ENCODE assay signal across 11 mouse cellular contexts in the genomic region with DNA sequence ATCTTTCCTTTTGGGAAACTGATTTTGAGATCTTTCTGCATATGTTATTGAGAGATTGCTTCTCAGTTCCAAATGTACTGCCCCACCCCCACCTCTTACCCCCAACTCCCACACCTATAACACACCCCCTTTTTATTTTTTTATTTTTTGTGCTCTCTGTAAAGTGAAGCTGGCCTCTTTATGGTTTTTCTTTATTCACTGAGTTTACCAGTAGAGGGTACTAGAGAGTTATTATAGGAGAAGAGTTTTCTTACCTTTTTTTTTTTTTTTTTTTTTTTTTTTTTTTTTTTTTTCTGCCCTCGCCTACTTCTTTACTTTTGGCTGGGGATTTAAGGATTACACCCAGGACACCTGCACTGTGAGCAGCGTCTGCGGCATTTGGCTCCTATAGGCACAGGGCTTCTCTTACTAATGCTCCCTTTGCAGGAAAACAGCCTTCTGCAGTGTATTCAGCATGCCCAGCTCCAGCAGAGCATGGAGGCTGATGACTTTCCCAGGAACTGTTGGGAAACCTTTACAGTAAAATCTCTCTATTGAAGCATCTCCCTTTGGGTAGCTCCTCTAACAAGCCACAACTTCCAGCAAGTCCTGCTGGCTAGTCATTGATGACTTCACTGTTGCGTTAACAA.
DNase-seq lines count a peak whose midpoint lies in the region; ATAC-seq and TF ChIP-seq lines count a peak whose summit lies in the region.
"Had no signal": no experiment of that assay in that cellular context is flagged by ENCODE, and none has a peak within 500 bp of the region (broad histone marks: within the 10 kb centered on the region; RNA-seq: fewer than 3 reads in every experiment).

No protein-coding gene starts in this region.

- no peak for TF ChIP-seq CTCF in kidney, adult 2 months (conservative IDR thresholded peaks at IDR 0.05; ENCODE audit: insufficient read depth, insufficient read length, low read depth, low read length)

- no peaks in the 10 kb centered on the region for H3K9me3 ChIP-seq in kidney, embryonic 16.5 days (ENCODE audit: low read length)
- H3K9me3 ChIP-seq: hindbrain, embryonic 15.5 days had no signal

- H3K9ac ChIP-seq in kidney, embryonic 16.5 days (replicated peaks; ENCODE audit: low read length): no peak overlapping the region
- H3K9ac ChIP-seq: hindbrain, embryonic 15.5 days had no signal

- peak; percentile 15; the same call in 1 of the 2 replicates for ATAC-seq in kidney, embryonic 16.5 days (ENCODE audit: low FRiP score, low TSS enrichment)
- ATAC-seq in monocyte, adult 5-6 weeks (replicated peaks; ENCODE audit: insufficient number of reproducible peaks, low FRiP score, low TSS enrichment, poor library complexity, severe bottlenecking): no peak

- H3K4me3 ChIP-seq in kidney, embryonic 16.5 days (ENCODE audit: low read length): no peak overlapping the region
- H3K4me3 ChIP-seq in kidney, adult 2 months (ENCODE audit: insufficient read depth, low read depth, low read length): no peak overlapping the region
- H3K4me3 ChIP-seq: hindbrain, embryonic 15.5 days had no signal

- no peak overlapping the region for H3K4me2 ChIP-seq in kidney, embryonic 16.5 days (replicated peaks; ENCODE audit: low read depth, low read length)
- H3K4me2 ChIP-seq: hindbrain, embryonic 15.5 days had no signal

- H3K27me3 ChIP-seq in kidney, embryonic 16.5 days (ENCODE audit: insufficient read depth, low read length): no peaks in the 10 kb centered on the region
- no peaks in the 10 kb centered on the region for H3K27me3 ChIP-seq in kidney, adult 2 months (replicated peaks; ENCODE audit: control insufficient read depth, insufficient read depth, low read length)
- H3K27me3 ChIP-seq: hindbrain, embryonic 15.5 days had no signal

- H3K4me1 ChIP-seq in kidney, embryonic 16.5 days (ENCODE audit: insufficient read depth, low read length): no peaks in the 10 kb centered on the region
- H3K4me1 ChIP-seq in kidney, adult 2 months (ENCODE audit: control insufficient read depth, insufficient read depth, low read length): peaks cover 5% of the 10 kb centered on the region
- H3K4me1 ChIP-seq: hindbrain, embryonic 15.5 days had no signal

- TF ChIP-seq POLR2A in kidney, adult 2 months (IDR thresholded peaks at IDR 0.05; ENCODE audit: low read depth, low read length): no peak

- WGBS in kidney, embryonic 16.5 days: 41% methylated on average over 4 of the region's 4 CpGs
- 35% methylated on average over 4 of the region's 4 CpGs for WGBS in kidney, adult 2 months

- peak; percentile 3 for DNase-seq in cerebellum, adult 8-10 months
- no peak for DNase-seq in cerebellum, adult 9-11 months
- no peak for DNase-seq in kidney, adult 2 months
- peak; percentile 12 for DNase-seq in right cerebral cortex, adult 18-20 months
- DNase-seq in right cerebral cortex, postnatal 36 days (ENCODE audit: low spot score in 2 of 2): no peak
- DNase-seq in natural killer cell, adult 2 months (ENCODE audit: low spot score in 2 of 2): no peak
- DNase-seq: thymus, postnatal 4 days had no signal

- H3K36me3 ChIP-seq in kidney, embryonic 16.5 days (ENCODE audit: insufficient read depth, low read length): no peaks in the 10 kb centered on the region
- H3K36me3 ChIP-seq in kidney, adult 2 months (ENCODE audit: control insufficient read depth, insufficient read depth, low read length): no peaks in the 10 kb centered on the region
- H3K36me3 ChIP-seq: hindbrain, embryonic 15.5 days had no signal

- H3K27ac ChIP-seq in kidney, embryonic 16.5 days (ENCODE audit: low read length): no peak overlapping the region
- no peak overlapping the region for H3K27ac ChIP-seq in kidney, adult 2 months (ENCODE audit: insufficient read depth, low read depth, low read length)
- H3K27ac ChIP-seq: hindbrain, embryonic 15.5 days; macrophage had no signal

Comparison
In these comparisons a context has a peak if more than half of its experiments do, and no peak if none do; other contexts are left out.
1. DNase-seq: peak in cerebellum, adult 8-10 months (single experiment) and right cerebral cortex, adult 18-20 months (single experiment); none in cerebellum, adult 9-11 months (single experiment), kidney, adult 2 months (single experiment), right cerebral cortex, postnatal 36 days (0 of 2) and natural killer cell, adult 2 months (0 of 2).